Mouse (Mus musculus) cerebellum, postnatal 4 days (tissue): ENCODE data around the gene Marveld1.

ENCODE experiments used
- DNase-seq, 2 experiments: peaks; one replicate each; pipeline ENCODE4 v3.0.0; 2022; ENCODE audit warnings: low spot score in 2 of 2, mixed read lengths in 1 of 2

Gene Marveld1

DNA sequence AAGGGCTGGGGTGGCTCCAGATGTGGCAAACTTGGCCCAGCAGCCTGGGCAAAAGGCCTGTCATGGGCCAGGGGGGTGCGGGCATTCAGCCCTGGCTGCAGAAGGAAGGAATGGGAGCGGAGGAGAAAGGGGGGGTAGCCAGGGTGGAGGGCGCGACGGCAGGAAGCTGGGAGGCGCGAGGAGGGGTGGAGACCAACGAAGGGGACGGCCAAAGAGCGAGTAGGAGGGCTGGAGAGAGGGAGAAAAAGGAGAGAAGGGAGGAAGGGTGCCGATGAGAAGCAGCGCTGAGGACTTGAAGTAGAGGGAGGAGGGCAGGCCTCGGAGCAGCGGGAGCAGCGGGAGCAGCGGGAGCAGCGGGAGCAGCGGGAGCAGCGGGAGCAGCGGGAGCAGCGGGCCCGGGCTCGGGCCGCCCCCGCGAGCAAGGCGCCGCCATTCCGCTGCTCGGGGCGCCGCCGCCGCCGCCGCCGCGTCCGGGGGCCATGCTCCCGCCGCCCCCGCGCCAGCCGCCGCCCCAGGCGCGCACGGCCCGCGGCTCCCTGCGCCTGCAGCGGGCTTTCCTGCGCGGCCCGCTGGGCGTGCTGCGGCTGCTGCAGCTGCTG is at the start of gene Marveld1:
Gene Marveld1 (plus strand): TSS at position 231 of the 599 bp plus-strand sequence.
- peak in 1 of 2 experiments; percentile 39 for DNase-seq

DNA sequence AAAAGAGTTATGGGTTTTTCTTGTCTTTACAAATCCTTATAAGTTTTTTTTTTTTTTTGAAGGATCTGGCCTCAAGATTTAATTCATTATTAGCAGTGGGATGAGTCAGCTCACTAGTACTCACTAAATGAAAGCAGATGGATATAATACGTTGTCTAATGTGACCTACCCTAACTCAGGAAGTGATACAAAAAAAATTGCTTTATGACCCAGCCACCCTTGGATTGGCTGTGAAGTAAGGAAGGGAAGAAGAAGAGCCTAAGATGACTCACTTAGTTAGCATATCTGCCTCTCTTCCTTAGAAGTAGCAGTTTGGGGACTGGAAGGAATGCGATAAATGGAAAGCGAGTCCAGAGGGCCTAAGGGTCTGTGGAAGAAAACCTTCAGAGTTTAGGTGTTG is 47.8 kb upstream of the Marveld1 start:
- DNase-seq: no peak

GRCm38 (mm10) chr19:42104681-42105080 is 42.5 kb upstream of the Marveld1 start:
- DNase-seq: no peak

- DNase-seq: no peak
Observed at GRCm38 (mm10) chr19:42115783-42116335, 31.3 kb upstream of the Marveld1 start.

DNA sequence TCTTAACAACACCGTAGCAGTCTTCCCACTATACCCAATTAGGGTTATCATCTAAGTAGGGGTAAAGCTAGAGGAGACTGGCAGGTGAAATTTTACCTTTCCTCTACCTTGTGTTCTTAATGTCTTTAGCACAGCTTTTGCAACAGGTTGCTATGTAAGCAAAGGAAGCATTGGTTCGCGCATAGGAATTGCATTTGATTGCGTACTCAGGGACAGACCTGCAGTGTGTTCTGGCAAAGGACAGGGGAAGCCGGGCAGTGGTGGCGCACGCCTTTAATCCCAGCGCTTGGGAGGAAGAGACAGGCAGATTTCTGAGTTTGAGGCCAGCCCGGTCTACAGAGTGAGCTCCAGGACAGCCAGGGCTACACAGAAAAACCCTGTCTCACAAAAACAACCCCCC is 29.1 kb upstream of the Marveld1 start:
- no peak for DNase-seq

DNA sequence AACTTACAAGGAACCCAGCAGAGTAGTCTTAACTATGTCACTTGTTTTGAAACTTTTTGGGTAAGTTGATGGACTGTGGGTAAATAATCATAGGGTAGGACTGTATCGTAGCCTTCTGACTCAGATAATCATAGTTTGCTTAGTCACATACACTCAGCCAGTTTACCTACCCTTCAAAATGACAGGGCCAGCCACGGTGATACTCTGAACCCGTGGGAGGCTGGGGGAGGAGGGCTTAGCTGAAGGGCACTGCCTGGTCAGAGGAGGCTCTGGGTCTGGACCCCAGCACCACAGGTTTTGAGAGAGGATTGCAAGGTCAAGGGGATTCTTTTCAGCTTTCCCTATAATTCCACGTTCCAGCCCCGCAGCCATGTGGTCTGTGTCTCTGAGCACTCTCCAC is 28.6 kb upstream of the Marveld1 start:
- DNase-seq: no peak

DNA sequence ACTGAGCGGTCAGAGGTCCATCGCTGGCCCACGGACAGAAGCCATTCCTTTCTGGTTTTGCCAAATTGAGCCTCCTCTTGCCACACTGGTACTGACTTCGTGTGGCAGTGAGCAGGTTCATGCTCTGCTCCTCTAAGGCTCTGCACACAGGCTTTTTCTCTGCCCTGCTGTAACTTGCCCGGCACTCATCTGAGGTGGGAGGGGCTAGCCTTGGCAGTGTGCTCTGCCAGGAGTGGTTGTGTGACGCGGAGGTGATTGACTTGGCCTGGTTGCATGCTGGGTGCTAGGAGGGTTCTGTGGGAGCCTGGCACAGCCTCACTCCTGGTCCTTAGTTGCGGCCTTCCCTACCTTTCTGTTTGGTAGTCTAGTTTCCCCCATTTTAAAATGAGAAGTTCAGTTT is 26.7 kb upstream of the Marveld1 start:
- DNase-seq: no peak

DNA sequence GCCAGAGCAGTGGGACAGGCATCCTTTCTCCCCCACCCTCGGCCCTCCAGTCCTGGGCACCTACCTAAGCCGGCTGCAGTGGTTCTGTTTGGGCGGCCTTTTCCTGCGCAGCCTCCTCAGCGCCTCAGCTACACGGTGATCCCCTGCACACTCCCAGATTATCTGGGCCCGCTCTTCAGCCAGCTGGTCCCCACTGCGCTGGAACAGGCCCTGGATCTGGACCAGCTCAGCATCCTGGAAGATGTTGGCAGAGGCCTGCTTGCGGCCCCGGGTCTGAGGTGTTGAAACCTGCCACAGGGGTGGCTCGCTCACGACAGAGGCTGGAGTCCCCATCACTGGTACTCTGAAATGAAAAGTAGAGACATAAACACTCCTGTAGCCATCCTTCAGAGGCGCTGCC is 22.5 kb upstream of the Marveld1 start:
- peak in 1 of 2 experiments; percentile 38 for DNase-seq

DNA sequence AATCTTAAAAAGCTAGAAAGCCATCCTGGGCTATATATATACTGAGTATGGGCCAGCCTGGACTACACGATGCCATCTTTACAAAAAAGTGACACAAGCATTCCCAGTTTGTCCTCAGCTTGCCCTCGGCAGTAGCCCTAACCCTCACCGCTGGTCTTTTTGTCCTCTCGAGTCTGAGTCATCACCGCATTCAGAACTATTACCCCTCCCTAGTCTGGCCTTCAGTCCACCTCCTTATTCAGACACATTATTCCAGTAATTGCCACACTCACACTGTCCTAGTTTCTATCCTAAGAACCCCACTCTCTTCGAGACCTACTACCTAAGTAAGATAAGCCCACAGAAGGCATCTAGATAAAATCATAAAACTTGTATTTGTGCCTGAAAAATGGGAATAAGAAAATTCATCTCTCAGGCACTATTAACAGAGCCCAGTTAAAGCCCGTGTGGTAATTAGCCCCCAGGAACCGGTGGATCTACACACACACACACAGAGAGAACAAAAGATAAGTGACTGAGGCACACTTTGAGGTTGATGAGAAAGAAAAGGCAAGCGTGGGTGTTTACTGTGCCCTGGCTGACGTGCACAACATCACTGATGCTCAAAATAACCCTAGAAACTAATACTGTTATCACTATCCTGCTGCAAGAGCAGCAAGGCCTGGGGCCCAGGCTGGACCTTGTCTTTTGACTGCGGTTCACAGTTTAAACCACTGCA is 21.5 kb upstream of the Marveld1 start:
- DNase-seq: no peak

- DNase-seq: no peak
Observed at GRCm38 (mm10) chr19:42126219-42126605, 21.0 kb upstream of the Marveld1 start.

GRCm38 (mm10) chr19:42127024-42127423 is 20.2 kb upstream of the Marveld1 start:
- no peak for DNase-seq

- DNase-seq: no peak
Observed at GRCm38 (mm10) chr19:42128052-42128740, 19.0 kb upstream of the Marveld1 start.

GRCm38 (mm10) chr19:42128787-42129508 is 18.3 kb upstream of the Marveld1 start, which contains the start of gene Avpi1:
TSS of gene Avpi1 (minus strand) at chr19:42129059.
- peak; percentile 86 to 89 for DNase-seq

DNA sequence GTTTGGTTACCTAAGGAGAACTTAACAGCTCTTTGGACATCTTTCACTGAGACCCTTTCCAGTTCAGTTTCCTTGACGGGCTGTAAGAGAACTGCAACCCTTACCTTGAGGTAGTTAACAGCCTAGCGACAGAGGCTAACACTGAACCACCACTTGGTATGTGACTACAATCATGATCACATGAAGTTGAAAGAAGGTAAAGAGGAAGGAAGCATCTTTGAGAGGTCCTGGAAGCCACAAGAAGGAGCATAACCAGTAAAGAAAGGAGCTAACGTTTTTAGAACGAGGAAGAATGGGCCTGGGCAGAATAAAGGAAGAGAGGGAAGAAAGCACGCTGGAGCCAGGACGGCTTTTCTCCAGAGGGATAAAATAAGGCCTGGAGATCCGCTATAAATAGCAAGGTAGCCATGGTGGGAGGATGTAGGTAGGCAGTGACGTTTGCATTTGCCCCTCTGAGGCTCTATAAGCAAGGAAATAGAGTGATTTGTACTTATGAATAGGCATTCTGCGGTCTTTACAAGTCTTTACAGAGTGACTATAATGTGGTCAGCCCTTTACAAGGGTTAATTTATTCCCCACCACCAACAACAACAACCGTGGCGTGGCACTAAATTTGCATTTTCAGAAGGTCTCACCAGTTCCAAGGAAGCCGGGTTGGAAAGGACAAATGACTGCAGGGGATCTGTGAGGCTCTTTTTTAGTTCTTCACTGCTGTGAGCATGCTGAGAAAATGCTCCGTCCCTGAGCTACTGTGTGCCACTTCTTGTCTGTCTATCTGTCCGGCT is 17.5 kb upstream of the Marveld1 start:
- no peak for DNase-seq

GRCm38 (mm10) chr19:42130294-42130606 is 16.9 kb upstream of the Marveld1 start:
- no peak for DNase-seq

- DNase-seq: no peak
Observed at GRCm38 (mm10) chr19:42131101-42131500, 16.1 kb upstream of the Marveld1 start.

GRCm38 (mm10) chr19:42135070-42135469 is 12.1 kb upstream of the Marveld1 start:
- DNase-seq: no peak

DNA sequence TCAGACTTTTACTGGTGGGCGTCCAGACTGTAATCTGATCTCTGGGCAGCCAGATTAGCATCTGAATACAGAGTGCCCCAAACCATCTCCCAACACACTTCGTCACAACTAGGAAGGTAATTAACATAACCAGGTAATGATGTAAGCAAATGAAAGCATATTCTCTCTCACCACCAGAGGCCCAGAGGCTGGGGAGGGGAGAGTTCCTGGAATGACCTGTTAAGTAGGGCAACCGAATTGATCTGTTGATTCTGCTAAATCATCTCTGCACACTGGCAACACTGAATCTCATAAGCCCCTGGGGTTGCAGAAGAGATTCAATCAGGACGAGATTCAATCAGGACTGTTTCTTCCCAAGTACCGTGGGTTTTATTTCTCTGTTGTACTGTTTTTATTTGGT is 11.1 kb upstream of the Marveld1 start:
- DNase-seq: no peak

DNA sequence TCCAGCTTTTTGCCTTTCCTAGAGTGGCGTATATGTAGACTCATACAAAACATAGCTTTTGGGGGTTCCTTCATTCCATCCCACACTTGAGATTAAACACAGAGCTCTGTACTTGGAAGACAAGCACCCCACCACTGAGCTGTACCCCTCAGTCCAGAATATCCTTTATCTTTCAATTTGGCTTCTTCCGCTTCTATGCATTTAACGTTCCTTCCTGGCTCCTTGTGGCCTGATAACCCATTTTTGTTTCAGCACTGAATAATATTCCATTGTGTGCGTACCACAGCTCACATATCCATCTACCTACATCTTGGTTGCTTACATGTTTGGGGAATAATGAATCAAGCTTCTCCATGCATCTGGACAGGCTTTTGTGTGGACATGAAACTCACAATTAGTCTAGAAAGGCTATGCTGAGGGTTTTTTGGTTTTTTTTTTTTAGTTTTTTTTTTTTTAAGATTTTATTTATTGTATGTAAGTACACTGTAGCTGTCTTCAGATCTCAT is 10.0 kb upstream of the Marveld1 start:
- no peak for DNase-seq

- no peak for DNase-seq
Observed at GRCm38 (mm10) chr19:42138517-42139285, 8.5 kb upstream of the Marveld1 start.
